Mouse (Mus musculus) brain, adult 10 weeks (tissue): ENCODE measurements around the gene Gm7971. TPM values are rescaled to one million over a fixed set of nuclear protein-coding genes. Genes with fewer than 3 reads are reported as not detected.

Experiments used
- polyA plus RNA-seq: library from polyadenylated mRNA; stranded (reverse); fragments of 350-450 nt; fragmentation: Illumina TruSeq; extraction: RNeasy Lipid Tissue Mini Kit (QIAGEN cat#74804); gene quantifications from one replicate; pipeline ENCODE4 v1.2.3, GENCODE M21; 2015; ENCODE audit warnings: low read depth, low replicate concordance

The Gm7971 gene
- not detected for polyA plus RNA-seq

DNA sequence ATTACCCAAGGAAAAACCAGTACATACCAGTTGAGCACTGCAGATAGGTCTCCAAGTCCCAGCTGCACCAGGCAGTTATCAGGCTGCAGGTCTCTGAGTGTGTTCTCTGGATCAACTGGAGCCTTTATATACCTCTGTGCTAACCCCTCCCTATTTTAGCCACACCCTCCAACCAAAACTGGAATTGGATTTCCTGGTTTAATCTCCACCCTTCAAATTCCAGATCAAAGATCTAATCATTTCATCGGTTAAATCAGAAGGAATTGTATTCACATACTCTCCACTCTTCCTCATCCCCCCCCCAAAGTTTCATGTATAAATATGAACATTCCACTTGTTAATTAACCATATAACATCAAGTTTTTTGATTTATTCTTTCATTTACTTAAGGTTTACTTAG, at the start of gene Gm7971:
Gene Gm7971, minus strand, starts transcription at position 101 of the 400 bp plus-strand sequence.

Other genes with a start within 250 kb of the Gm7971 start
- gene D5Ertd577e, start 138.1 kb downstream of the Gm7971 start, polyA plus RNA-seq = not detected
- gene Gm3286, start 84.1 kb downstream of the Gm7971 start, polyA plus RNA-seq = not detected
- gene Gm7978, start 141.3 kb upstream of the Gm7971 start, polyA plus RNA-seq = not detected
- gene Gm7982, start 147.1 kb upstream of the Gm7971 start, polyA plus RNA-seq = not detected
- not detected for gene E330014E10Rik, start 181.1 kb upstream of the Gm7971 start, polyA plus RNA-seq